Mouse (Mus musculus): ENCODE data around the gene Ppargc1a.
A peak's percentile ranks its signal among the peaks of the same experiment; 100 is the strongest.

Ppargc1a gene

DNA sequence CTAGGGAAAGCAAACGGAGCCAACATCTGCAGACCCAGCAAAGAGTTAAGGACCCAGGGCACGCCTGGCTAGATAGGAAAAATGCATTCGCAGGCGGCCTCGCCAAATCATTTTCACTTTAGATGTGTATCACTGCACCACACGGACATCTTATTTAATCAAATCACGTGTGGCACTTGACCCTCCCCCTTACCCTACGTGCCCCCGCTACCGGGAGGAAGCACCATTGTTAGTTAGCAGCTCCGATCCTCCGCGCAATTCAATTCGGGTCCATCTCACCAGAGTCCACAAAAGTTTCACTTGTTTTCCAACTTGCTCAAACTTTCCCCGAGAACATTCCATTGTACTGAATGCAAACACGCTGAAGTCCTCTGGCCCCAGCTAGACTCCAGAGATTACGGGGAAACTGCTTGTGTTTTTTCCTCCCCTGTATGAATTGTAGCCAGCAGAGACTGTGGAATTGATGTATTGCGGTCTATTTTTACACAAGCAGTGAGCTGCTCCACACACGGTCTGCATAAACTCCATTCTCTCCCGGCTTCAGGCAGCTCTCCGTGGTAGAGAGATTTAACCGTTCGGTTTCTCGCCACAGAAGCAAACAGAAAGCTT, 14.9 kb downstream of the Ppargc1a start:
- peak; percentile 83 for DNase-seq

DNA sequence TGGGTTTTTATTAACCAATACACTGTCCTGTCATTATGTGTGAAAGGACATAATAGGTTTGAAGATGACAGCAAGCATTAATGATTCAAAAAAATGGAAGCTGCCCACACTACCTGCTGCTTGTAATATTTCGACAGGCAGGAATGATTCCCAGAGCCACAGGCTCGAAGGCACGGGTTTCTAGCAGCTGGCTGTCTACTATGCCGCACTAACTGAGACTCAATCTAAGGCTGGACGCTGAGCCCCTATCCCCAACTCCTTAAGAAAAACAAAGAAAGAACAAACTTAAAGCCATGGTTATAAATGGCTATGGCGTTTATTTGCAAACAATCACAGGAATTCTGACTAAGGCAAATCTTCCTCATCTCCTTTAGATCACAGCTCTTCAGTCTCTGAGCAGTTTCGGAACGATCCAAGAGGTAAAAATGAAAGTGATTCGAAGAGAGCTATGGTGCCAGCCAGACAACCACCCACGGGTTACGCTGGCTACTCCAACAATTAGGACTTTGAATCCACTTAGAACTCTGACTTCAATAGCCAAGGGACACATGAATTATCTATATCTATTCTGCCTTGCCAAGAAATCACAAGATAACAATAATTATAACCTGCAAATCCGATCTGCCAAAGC, 15.6 kb downstream of the Ppargc1a start:
- DNase-seq: no peak

DNA sequence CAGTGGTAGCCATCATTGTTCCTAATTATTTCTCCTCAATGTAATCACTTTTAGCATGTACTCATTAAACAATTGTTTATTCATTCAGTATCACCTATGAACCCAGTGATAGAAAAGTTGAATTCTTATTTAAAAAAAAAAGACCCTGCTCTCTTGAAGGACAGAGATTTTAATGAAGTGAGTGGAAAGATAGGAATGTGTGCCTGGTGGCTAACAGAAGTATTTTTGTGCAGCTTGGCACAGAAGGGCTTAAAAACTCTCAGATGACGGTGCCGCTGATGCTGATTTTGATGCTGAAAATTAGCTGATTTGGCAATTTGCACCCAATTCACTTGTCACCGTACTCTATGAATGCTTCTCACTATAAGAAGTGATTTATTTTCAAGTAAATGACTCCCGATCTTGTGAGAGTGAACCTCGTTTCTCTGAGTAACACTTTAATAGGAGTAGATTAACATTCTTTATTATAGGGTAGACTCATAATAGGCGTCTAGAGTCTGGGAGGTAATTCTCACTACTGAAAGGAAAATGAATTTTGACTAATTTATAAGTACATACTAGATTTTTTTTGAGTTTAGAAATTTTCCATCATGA, 20.0 kb downstream of the Ppargc1a start:
- no peak for DNase-seq

DNA sequence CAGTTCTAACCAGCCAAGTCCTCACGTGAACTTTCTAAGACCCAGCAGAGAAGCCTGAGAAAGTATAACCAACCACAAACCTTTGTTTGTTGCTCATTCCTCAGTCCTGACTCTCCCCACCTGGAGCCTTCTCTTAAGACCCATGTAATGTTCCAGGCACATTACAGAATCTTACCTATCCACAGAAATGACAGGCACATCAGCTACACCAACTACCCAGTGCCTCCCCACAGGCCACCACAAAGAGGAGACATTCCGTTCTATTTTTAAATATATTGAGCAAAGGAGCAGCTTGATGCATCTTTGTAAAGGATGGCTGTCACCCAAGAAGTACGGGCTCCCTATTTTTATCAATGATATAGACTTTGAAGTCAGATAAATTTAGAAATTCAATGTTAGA, 20.7 kb downstream of the Ppargc1a start:
- DNase-seq: no peak

DNA sequence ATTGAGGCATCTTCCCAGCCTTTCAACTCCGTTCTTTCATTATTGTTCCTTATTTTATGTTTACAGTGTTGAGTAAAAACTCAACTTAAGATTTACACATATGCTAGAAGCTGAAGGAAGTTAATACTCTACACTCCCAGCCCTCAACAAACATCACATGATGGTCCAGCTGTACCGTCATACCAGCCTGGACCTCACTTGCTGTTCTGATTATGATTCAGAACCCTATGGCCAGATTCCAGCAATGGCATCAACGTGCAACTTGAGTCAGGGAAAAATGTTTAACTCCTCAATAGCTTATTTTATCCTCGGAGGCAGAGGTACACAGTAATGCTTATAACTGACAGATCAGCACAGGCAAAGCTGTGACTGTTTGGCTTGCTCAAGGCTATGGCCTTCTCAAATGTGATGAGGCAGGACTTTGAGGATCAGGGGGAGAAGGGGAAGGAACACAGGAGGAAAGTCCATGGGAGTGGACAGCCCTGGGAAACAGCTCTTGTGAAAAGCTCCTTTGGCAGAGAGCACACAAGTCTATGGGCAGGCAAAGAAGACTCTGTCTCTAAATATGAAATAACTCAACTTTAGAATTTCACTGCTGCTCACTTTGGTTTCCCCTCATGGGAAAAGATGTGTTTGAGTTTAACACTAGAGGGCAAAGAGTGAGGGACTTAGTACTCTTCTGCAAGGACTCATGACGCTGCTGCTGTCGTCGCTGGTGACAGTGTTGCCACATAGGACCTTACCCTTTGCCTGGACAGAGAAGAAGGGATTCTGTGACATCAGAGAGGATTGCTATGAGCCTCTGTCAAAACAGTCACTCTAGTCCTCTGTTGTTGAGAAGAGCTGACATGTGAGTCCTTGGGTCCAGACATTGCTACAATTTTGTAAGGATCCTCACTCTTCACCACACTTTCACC, 22.1 kb downstream of the Ppargc1a start:
- DNase-seq: peak; percentile 22

DNA sequence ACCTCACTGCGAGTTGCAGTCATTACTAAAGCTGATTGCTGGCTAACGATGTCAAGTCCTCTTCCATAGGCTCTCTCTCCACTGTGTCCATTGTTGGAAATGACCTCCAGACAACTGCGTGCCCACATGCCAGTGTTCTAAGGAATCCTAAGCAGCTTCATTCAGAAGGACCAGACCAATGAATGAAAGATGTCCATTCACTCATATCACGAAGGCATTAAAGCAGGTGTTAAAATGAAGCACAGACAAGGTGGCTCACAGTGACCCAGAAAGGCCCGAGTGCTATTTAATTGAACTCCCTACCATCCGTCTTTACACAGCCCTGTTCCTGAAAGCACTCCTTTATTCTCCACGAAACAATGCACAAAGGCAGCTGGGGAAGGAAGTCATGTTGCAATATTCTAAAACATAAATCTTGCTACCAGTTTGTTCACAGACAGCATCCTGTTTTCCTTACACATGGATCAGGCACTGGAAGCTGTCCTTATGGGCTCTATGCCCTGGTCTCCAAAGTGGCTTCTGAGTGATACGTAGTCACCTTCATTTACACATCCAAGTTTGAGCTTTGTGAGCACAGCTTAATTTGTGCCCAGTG, 23.3 kb downstream of the Ppargc1a start:
- peak; percentile 27 for DNase-seq

DNA sequence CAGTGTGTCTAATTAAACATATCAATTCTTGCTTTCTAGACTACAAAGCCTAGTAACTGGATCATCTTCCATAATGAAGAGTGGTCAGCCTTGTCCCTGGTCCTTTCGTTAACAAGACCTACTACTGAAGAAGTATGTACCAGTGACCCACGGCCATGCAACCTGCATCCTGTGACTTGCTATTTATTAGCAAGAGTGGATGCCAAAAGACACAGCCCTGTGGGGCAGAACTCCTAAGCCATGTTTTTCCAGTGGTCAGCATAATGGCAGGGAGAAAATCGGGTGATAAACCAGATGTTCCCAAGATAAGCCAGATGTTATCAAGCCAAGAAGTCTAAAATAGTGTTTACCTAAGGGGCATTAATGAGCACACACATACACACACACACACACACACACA, 26.0 kb downstream of the Ppargc1a start:
- no peak for DNase-seq

DNA sequence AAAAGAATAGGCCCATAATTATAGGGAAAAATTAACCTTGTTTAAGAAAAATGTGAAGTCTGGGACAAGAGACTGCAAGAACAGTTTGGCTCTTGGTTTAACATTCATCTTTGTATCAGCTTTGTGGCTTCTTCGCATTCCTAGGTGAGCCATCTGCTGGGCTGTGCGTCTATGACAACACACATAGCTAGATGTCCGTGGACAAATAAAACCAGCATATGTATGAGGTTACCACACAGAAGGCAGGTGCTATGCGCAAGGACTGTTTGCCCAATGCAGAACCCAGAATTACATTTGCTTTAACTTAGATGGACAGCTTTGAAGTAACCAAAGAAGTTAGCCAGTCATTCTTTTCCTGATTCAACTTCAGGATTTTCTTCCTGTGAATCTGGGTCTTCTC, 26.7 kb downstream of the Ppargc1a start:
- DNase-seq: no peak

DNA sequence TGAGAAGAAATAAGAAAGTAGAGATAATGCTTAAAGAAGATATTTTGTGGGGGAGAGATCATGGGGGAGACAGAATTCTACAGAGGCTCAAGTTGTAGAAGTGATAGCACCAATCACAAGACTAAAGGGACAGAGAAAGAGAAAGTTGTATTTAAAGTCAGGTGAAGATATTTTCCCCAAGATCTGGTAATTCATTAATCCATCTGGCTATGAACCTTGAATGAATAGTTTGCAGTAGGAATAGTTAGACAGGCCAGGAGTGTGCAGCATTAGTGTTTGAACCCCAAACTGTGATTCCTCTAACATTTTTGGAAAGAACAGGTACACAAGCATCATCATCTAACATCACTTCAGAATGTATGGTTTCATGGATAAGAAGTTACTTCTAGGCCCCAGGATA, 28.0 kb downstream of the Ppargc1a start:
- DNase-seq: no peak

DNA sequence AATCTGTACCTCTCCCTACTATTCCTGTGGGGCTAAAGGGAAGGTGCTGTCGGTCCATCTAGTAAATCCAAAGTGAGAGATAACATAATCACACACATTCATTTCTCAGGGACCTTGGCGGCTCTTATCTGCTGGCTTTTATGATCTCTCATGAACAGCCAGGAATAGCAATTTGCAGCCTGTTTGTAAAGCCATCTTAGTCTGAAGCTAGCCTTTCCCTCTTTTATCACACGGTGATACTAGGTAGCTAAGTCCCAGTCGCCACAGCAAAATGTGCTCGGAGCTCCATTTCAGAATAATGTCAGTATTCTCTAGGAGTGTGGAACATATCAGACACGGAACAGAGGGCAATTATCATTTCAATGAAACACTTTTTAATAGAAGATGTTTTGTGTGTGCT, 29.2 kb downstream of the Ppargc1a start:
- DNase-seq: no peak

DNA sequence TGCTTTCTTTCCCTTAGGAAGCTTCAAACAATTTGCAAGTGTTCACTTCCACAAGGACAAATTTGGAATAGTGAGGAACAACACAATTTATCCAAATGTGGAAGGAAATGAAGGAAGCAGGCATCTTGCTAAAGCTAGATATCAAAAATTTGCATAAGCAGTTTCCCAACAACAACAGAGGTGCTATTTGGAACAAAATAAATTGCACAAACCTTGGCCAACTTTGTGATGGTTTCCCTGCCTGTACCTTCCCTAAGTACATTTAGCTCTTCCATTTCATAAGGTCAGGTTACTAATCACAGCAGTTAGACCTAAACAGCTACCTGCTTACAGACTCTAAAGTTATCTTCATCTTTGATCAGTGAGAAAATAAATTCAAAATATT, 29.9 kb downstream of the Ppargc1a start:
- DNase-seq: no peak

DNA sequence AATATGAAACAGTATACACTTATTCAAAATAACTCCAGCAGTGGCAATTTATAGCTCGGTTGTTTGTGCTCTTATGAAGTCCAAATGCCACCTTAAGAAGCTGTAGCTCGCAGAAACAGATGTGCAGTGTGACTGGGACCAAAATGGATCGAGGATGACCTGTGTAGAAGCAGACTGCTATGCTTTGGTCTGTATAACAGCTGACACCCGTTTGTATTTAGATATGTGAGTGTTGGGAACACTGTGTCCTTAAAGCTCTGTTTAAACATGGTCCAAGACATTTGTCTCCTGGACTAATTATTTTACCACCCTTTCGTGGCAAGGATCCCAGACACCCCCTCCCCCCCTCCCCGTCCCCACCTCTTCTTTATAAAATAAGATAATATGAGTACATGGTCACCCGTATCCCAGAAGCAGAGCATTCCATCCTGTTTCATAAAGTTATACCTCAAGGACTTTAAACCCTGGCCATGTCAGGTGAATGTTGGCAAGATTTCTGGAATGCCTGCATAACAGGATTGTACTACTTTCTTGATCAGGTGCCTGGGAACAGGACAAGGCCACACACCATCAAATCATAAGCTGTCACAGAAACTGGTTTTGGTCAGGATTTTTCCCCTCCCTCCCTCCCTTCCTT, 30.4 kb downstream of the Ppargc1a start:
- DNase-seq: no peak

DNA sequence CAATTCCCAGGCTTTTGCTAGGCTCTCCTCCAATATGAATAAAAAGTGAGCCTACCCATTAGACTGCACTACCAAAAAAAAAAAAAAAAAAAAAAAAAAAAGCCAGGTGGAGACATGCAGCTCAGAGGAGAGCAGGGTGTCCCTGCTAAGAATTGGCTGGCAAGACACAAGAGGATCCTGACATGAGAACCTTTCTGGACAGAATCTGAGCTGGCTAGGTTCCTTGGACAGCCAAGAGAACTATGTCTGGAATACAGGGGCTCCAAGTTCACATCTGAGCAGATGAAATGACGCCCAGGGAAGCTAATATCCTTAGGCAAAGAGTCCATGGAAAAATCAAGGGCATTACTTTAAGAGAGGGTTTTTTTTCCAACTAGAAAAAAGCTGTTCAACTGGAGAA, 33.1 kb downstream of the Ppargc1a start:
- DNase-seq: no peak

DNA sequence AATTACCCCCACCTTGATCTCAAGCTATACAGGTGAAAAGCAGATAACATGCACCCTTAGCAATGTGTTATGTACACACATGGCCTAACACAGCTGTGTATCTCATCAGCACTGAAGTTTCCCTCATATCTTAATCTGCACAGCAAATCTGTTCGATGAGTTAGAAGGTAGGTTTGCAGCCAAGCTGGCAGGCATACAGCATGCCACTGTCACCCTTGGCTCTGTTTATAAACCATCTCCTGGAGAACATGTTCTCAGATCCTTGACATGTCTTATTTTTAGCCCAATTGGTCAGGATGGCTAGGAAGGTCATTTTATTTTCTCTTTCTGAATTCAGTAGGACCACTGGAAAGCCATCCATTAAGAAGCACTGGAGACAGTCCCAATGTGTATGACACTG, 36.2 kb downstream of the Ppargc1a start:
- no peak for DNase-seq

DNA sequence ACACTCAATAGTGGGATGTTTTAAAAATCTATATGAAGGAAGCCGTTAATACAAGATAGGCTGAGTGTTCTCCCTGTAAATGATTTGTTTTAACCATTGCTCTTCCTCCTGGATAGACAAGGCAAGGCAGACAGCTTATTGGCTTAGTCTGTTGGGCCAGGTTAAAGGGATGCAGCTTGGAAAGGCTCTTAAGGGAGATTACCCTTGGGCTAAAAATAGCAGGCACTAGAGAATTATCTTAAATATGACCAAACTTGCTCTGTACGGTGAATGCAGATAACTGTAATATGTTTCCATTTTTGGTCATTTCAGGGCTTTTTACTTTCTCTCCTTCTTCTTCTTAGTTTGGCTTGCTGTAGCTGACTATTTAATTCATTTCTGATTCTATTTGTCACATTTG, 38.1 kb downstream of the Ppargc1a start:
- DNase-seq: no peak

DNA sequence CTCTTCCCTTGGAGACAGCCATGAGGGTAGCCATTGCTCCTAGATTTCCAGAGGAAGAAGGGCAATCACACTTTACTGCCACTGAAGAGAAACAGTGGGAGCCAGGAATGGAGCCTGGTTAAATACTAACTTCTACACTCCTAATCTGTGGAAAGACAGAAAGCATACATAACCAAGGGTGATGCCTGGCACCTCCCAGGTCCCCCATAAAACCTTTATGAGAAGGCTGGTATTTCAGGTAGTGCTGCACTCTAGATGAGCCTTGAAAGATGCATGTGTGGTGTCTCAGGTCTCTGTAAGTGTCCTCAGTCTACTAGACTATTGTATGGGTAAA, 39.4 kb downstream of the Ppargc1a start:
- no peak for DNase-seq

DNA sequence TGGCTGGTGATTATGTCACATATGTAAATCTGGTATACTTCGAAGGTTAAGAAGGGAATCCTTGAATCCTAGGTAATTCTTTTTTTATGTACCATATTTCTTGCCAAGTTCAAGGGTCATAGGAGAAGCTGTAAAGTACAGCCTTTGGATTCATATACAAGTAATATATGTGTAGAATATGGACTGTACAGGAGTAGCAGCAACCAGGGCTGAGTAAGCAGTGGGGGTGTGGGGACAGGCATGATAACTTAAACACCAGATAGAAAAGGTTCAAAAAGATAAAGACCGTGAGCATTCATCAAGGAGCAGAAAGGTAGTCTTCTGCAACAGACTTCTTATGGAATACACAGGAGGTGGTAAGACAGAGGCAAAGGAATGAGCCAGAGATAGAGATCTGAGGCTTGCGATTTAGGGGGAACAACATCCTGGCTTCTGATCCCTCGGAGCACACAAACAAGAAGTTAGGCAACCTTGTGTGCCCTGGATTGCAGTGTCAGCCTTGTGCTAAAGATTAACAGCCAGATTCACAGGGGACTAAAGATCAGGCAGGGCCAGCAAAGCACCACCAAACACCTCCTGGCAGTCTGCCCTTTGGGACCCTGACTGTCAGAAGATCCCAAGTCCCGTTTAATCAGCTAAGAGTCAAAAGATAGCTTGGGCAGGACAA, 39.9 kb downstream of the Ppargc1a start:
- DNase-seq: no peak

DNA sequence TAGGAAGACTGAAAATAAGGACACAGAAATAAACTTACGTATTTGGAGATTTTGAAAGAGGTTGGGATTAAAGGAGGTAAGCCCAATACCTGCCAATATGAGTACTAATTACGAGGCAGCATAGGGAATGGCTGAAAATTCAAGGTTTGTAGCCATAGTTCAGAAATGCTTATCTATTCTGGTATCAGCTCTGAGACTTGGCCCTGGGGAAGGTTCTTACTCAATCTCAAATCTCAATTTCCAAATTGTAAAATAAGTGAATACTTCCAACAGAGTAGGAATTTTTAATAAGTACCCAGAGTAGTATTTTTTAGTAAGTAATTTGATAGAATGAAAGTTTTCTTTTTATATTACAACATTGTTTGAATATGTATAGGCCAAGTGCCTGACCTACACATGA, 41.7 kb downstream of the Ppargc1a start:
- DNase-seq: no peak

DNA sequence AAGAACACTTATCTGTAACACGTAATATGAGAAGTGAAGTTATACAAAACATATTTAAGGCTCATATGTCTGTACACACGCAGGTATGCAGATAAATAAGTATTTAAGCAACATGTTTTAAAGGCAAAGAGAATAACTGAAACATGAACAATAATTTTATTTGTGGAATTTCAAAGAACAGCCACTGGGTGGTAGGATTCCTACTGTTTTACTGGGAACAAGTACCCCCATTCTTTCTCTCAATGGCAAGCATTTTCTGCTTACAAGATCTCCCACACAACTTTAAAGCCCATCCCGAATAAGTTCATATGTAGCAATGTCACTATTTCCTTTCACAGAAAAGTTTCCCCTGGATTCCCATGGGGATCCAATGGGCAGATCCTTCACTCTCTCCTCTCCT, 46.7 kb downstream of the Ppargc1a start:
- DNase-seq: no peak

DNA sequence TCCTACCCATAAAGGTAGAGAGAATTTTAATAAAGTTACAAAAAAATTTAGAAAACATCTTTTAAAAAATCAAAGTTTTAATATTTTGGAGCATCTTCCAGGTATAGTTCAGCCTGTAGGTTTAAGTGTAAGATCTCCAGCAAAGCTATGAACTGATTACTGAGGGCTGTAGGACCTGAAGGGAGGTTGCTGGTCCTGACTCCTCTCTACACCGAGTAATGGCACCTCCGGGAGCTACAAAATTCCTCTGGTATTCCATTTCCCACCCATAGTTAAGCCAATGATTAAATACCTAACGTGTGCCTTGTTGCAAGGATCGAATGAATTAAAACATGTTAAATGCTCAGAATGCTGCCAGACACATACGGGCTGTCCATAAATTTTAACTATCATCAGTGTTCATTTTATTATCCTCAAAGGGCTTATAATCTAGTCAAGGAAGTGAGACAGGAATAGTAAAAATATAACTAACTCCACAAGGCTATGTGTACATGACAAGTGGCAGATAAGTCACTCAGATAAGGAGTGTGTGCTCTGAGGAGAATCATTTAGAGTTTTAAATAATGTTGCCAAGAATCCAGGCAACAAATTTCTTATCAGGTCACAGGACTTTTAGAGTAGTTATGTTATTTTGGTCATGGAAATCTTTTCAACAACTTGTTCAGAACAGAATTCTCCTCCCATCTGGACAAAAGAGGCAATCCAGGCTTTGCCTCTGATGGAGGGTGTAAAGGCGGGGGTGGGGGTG, 49.9 kb downstream of the Ppargc1a start:
- no peak for DNase-seq

DNA sequence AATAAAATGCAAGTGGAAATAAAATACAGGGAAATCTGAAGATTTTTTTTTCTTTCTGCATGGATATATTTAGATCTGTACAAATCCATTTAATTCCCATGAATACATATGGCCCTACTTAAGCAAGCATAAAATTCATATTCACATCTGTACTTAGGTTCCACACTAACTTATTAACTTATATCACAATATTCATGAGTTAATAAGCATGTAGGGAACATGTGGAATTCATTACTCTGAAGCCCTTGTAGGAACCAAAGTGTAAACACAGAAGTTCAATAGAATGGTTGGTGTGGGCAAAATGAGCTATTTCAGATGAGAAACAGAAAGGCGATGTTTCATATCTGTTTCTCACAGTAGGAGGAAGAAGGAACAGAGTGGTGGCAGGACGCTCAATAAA, 62.9 kb downstream of the Ppargc1a start:
- DNase-seq: no peak

Measured in lung, postnatal 10 days (tissue).